Mouse (Mus musculus): ENCODE measurements around the gene Ctf1.

Gene Ctf1

GRCm38 (mm10) chr7:127745251-127745651 is 32.7 kb downstream of the Ctf1 start:
- peak; percentile 98 for DNase-seq

- peak; percentile 99 for DNase-seq
These were observed 33.3 kb downstream of the Ctf1 start for GRCm38 (mm10) chr7:127745652-127746493.

DNA sequence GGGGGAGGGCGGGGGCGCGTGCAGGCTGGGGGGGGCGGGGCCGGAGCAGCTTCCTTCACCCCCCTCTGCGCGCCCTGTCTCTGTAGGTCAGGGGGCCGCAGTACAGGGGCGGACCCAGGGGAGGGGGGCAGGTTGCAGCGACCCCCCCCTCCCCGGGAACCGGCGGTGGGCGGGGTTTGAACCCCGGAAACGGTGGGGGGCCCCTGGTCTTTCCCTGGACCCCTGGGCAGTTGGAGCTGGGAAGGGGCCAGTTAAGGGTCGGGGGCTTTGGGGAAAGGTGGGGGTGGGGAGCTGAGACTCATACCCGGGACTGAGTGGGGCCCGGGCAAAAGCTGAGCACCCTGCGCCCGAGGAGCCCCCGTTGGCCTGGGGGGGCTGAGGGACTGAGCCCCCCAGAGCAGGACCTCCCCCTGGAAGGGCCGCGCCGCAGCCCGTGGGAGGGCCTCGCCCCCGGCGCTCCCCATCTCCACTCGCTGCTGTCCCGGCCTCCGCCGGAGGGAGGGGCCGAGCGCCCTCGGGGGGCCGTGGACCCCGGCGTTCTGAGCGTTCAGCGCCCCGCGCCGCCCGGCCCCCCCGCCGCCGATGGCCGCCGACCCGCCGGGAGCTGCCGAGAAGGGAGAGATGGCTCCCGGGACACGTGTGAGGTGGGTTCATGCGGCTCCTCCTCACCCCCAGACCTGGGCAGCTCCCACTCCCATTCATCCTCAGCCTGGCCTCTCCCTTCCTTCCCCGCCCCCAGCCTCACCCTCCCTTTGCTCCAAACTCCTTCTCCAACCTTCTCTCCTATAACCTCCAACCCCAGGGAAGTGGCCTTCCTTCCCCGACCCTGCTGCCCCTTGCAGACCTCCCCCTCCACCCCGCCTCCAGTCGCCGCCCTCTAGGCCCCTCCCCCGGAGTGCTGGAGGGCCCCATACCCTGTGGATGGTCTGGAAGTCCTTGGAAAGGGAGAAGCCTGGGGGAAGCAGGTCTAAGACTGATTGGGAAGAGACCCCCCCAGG is 34.3 kb downstream of the Ctf1 start:
- DNase-seq = no peak

- DNase-seq = no peak
These were observed 35.2 kb downstream of the Ctf1 start for GRCm38 (mm10) chr7:127747559-127748234.

GRCm38 (mm10) chr7:127748235-127748560 is 35.7 kb downstream of the Ctf1 start:
- no peak for DNase-seq

GRCm38 (mm10) chr7:127750131-127751127 is 37.9 kb downstream of the Ctf1 start:
- DNase-seq = peak; percentile 50

DNA sequence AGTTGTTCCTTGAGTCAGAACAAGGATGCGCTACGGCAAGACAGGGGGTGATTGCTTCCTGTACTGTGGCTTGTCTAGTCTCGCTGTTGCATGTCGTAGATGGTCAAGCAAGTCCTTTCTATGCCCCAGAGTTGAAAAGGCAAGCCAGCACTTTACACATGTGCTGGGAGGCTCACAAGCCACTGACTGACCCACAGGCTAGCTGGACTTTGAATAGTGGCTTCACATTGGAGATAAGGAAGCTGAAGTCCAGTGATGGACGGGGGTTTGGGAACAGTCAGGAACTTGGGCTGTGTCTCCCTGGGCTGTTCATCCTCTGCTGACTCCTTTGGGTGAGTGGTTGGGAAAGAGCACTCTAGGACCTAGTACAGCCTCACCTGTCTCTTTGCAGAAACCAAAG is 39.1 kb downstream of the Ctf1 start:
- DNase-seq = no peak

DNA sequence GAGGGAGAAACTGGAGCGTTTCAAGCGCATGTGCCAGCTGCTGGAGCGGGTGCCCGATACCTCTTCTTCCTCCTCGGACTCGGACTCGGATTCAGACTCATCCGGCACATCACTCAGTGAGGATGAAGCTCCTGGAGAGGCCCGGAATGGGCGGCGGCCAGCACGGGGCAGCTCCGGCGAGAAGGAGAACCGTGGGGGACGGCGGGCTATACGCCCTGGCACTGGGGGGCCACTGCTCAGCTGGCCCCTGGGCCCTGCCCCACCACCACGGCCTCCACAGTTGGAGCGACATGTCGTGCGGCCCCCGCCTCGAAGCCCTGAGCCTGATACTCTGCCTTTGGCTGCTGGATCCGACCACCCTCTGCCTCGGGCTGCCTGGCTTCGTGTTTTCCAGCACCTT is 39.5 kb downstream of the Ctf1 start:
- no peak for DNase-seq

- DNase-seq = no peak
These were observed 40.6 kb downstream of the Ctf1 start for GRCm38 (mm10) chr7:127753158-127753557.

GRCm38 (mm10) chr7:127753741-127754140 is 41.2 kb downstream of the Ctf1 start:
- no peak for DNase-seq

DNA sequence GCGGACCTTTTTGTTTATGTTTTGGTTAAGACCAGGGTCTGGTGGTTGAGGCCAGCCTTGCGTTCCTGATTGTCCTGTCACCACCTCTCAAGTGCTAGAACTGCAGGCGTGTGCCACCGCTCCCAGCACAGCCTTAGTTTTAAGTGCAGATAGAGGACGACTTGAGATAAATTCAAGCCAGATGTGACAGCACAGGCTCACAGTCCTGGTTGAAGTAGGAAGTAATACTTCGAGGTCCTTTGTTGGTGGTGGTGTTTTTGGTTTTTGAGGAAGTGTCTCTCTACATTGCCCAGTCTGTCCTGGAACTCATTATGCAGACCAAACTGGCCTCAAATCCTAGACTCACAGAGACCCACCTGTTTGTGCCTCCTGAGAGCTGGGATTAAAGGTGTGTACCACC is 47.2 kb downstream of the Ctf1 start:
- no peak for DNase-seq

DNA sequence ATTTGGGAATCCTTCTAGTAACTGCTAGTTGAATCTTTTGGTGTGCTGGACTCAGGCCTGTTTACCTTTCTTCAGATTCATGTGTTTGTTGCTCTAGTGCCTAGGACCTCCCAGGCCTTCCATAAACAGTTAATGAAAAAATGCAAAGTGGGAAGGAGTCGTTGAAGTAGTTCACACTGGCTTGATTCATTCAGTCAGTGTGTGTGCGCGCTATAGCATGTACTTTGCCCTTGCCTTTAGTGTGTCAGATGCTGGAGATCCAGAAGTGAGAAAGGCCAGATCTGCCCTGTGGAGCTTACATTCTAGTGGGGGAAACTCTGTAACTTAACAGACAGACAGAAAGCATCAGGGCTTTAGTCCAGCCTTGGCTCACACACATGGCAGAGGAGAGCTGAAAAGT is 47.9 kb downstream of the Ctf1 start:
- no peak for DNase-seq

- peak; percentile 82 for DNase-seq
These were observed 48.5 kb downstream of the Ctf1 start for GRCm38 (mm10) chr7:127761026-127761425.

- no peak for DNase-seq
These were observed 51.1 kb downstream of the Ctf1 start for GRCm38 (mm10) chr7:127763642-127764041.

DNA sequence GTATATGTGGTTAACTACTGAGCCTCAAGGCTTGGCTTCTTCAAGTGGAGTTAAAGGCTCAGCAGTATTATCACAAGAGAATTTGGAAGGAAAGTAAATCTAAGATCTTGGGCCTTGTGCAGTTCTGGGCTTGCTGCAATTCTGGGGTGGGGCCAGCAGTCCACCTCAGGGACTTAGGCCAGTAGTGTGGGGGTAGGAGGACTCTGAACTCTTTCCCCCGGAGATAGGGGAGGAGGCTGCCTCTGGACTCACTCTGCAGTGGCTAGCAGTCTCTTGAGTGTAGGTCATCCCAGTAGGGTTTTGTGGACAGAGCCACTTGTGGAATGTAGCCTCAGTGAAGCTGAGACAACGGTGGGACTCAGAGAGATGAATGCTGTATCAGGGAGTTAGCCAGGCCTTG is 53.2 kb downstream of the Ctf1 start:
- no peak for DNase-seq

GRCm38 (mm10) chr7:127766851-127767609 is 54.5 kb downstream of the Ctf1 start:
- no peak for DNase-seq

Data from lung, postnatal 36 days (tissue).